In genomic region chr8:71558071-71558957, GRCm38 (mm10) we compare ENCODE assay signal across 8 mouse cellular contexts. TPM values are rescaled to one million over a fixed set of nuclear protein-coding genes. Genes with fewer than 3 reads are reported as not detected.
DNase-seq lines count a peak whose midpoint lies in the region; ATAC-seq and TF ChIP-seq lines count a peak whose summit lies in the region.

Gene Tmem221 (minus strand): TSS chr8:71558871.

- peak within 1 kb of the TSS; percentile 47 for H3K4me3 ChIP-seq in lung, embryonic 14.5 days (ENCODE audit: low read depth, low read length)
- peak within 1 kb of the TSS; percentile 33 for H3K4me3 ChIP-seq in embryonic facial prominence, embryonic 12.5 days
- H3K4me3 ChIP-seq in intestine, embryonic 15.5 days (replicated peaks) = peak within 1 kb of the TSS; percentile 37
- H3K4me3 ChIP-seq in neural tube, embryonic 13.5 days = peak within 1 kb of the TSS; percentile 18

- WGBS in lung, embryonic 14.5 days = 3% methylated on average over 67 of the region's 70 CpGs
- 4% methylated on average over 70 of the region's 70 CpGs for WGBS in embryonic facial prominence, embryonic 12.5 days
- WGBS in intestine, embryonic 15.5 days = 4% methylated on average over 70 of the region's 70 CpGs
- 4% methylated on average over 69 of the region's 70 CpGs for WGBS in neural tube, embryonic 13.5 days

- DNase-seq in lung, embryonic 14.5 days = no peak
- no peak for DNase-seq in lung, postnatal 14 days
- no peak for DNase-seq in layer of hippocampus, postnatal 10 days (ENCODE audit: low spot score in 2 of 2)
- no peak for DNase-seq in left cerebral cortex, postnatal 25 days (ENCODE audit: low spot score in 2 of 2)
- DNase-seq in left cerebral cortex, postnatal 14 days (ENCODE audit: low spot score in 2 of 2) = no peak

- no peak within 1 kb of the TSS for H3K27ac ChIP-seq in lung, embryonic 14.5 days (ENCODE audit: low read depth)
- H3K27ac ChIP-seq in embryonic facial prominence, embryonic 12.5 days = no peak within 1 kb of the TSS
- H3K27ac ChIP-seq in intestine, embryonic 15.5 days = no peak within 1 kb of the TSS
- no peak within 1 kb of the TSS for H3K27ac ChIP-seq in neural tube, embryonic 13.5 days (replicated peaks)

- intact Hi-C loops in left cerebral cortex, postnatal 25 days (cut with DNase I) = no loop called here
- intact Hi-C loops in left cerebral cortex, postnatal 14 days (cut with DNase I) = no loop called here

- no peaks in the 10 kb centered on the region for H3K36me3 ChIP-seq in lung, embryonic 14.5 days (ENCODE audit: insufficient read depth)
- no peaks in the 10 kb centered on the region for H3K36me3 ChIP-seq in embryonic facial prominence, embryonic 12.5 days
- no peaks in the 10 kb centered on the region for H3K36me3 ChIP-seq in intestine, embryonic 15.5 days
- H3K36me3 ChIP-seq in neural tube, embryonic 13.5 days = no peaks in the 10 kb centered on the region

- peak within 1 kb of the TSS; percentile 81 for H3K4me2 ChIP-seq in lung, embryonic 14.5 days
- peak within 1 kb of the TSS; percentile 50 for H3K4me2 ChIP-seq in embryonic facial prominence, embryonic 12.5 days (replicated peaks)
- peak within 1 kb of the TSS; percentile 72 for H3K4me2 ChIP-seq in intestine, embryonic 15.5 days (replicated peaks)
- peak within 1 kb of the TSS; percentile 47 for H3K4me2 ChIP-seq in neural tube, embryonic 13.5 days

- peak within 1 kb of the TSS; percentile 44 for H3K9ac ChIP-seq in lung, embryonic 14.5 days
- H3K9ac ChIP-seq in embryonic facial prominence, embryonic 12.5 days = peak within 1 kb of the TSS; percentile 17; the same call in 1 of the 2 replicates
- peak within 1 kb of the TSS; percentile 18; the same call in 1 of the 2 replicates for H3K9ac ChIP-seq in intestine, embryonic 15.5 days
- H3K9ac ChIP-seq in neural tube, embryonic 13.5 days = 0 out of 2 replicates have a peak within 1 kb of the TSS, but pooled peaks have one; percentile 41

- TF ChIP-seq CTCF in lung, embryonic 14.5 days (IDR thresholded peaks at IDR 0.05; ENCODE audit: low read depth) = peak; percentile 23; the same call in 1 of the 2 replicates

- ATAC-seq in lung, embryonic 14.5 days (ENCODE audit: insufficient read depth) = peak; percentile 11; the same call in 1 of the 2 replicates
- ATAC-seq in embryonic facial prominence, embryonic 12.5 days (ENCODE audit: insufficient number of reproducible peaks, insufficient read depth, low FRiP score, low TSS enrichment) = no peak
- peak; percentile 50 for ATAC-seq in intestine, embryonic 15.5 days
- no peak for ATAC-seq in neural tube, embryonic 13.5 days (ENCODE audit: low read depth)

- H3K4me1 ChIP-seq in lung, embryonic 14.5 days (ENCODE audit: insufficient read depth) = peaks cover 3% of the 10 kb centered on the region; the same call in 1 of the 2 replicates
- peaks cover 7% of the 10 kb centered on the region; the same call in 1 of the 2 replicates for H3K4me1 ChIP-seq in embryonic facial prominence, embryonic 12.5 days
- H3K4me1 ChIP-seq in intestine, embryonic 15.5 days (replicated peaks) = peaks cover 18% of the 10 kb centered on the region
- H3K4me1 ChIP-seq in neural tube, embryonic 13.5 days (replicated peaks) = peaks cover 17% of the 10 kb centered on the region

- no peaks in the 10 kb centered on the region for H3K9me3 ChIP-seq in lung, embryonic 14.5 days (ENCODE audit: low read depth, low read length)
- no peaks in the 10 kb centered on the region for H3K9me3 ChIP-seq in embryonic facial prominence, embryonic 12.5 days
- H3K9me3 ChIP-seq in intestine, embryonic 15.5 days = no peaks in the 10 kb centered on the region
- H3K9me3 ChIP-seq in neural tube, embryonic 13.5 days = no peaks in the 10 kb centered on the region

- H3K27me3 ChIP-seq in lung, embryonic 14.5 days (ENCODE audit: insufficient read depth, low read length) = peaks cover 60% of the 10 kb centered on the region
- H3K27me3 ChIP-seq in embryonic facial prominence, embryonic 12.5 days = peaks cover 78% of the 10 kb centered on the region
- peaks cover 65% of the 10 kb centered on the region for H3K27me3 ChIP-seq in intestine, embryonic 15.5 days (replicated peaks)
- peaks cover 93% of the 10 kb centered on the region for H3K27me3 ChIP-seq in neural tube, embryonic 13.5 days

RNA-seq across cellular contexts. Expression of gene Tmem221, which starts in this region (rescaled TPM):
- polyA plus RNA-seq in lung, embryonic 14.5 days (2014; fragmentation: Nextera tagmentation; extraction: Ambion mirVana) = 1.9 and 3.2 TPM in 2 replicates
- 0.23 and 1.1 TPM in 2 replicates for polyA plus RNA-seq in embryonic facial prominence, embryonic 12.5 days (2016; fragmentation: Nextera tagmentation; extraction: Ambion mirVana)
- 2.1 and 2.8 TPM in 2 replicates for polyA plus RNA-seq in intestine, embryonic 15.5 days (2015; fragmentation: Nextera tagmentation; extraction: Ambion mirVana)
- 0.25 TPM in 1 of 2 replicates, not detected in the other for polyA plus RNA-seq in neural tube, embryonic 13.5 days (2015; fragmentation: Nextera tagmentation; extraction: Ambion mirVana)
- not detected for total RNA-seq in layer of hippocampus, postnatal 10 days (2021)
- under 1 TPM in 1 of 2 experiments, not detected in 1; 0.21 TPM for total RNA-seq in left cerebral cortex, postnatal 25 days (2021)
- total RNA-seq in left cerebral cortex, postnatal 14 days (2021) = under 1 TPM in 1 of 2 experiments, not detected in 1; 0.22 TPM

Comparison
In these comparisons a context has a peak if more than half of its experiments do, and no peak if none do; other contexts are left out.
1. ATAC-seq: peak in lung, embryonic 14.5 days (single experiment) and intestine, embryonic 15.5 days (single experiment); none in embryonic facial prominence, embryonic 12.5 days (single experiment) and neural tube, embryonic 13.5 days (single experiment).
2. Peak in every context shown above with its lines, with median percentiles within 50 percentile points of each other: H3K4me2 ChIP-seq, H3K4me3 ChIP-seq and H3K9ac ChIP-seq.